Mouse (Mus musculus) E14TG2a.4 (cell line): Measurements from ENCODE around the gene Zcchc14.

ENCODE experiments used
- CTCF ChIP-seq: conservative IDR thresholded peaks from 2 replicates; pipeline ENCODE4 v1.5.1; 2014; ENCODE audit warnings: low read length
- NANOG ChIP-seq: IDR thresholded peaks from 2 replicates; pipeline ENCODE4 v1.6.1; 2014; ENCODE audit warnings: borderline replicate concordance, low read length, mixed read lengths
- POU5F1 ChIP-seq: IDR thresholded peaks from 2 replicates; pipeline ENCODE4 v1.6.1; 2014; ENCODE audit warnings: low read length, borderline replicate concordance

DNA sequence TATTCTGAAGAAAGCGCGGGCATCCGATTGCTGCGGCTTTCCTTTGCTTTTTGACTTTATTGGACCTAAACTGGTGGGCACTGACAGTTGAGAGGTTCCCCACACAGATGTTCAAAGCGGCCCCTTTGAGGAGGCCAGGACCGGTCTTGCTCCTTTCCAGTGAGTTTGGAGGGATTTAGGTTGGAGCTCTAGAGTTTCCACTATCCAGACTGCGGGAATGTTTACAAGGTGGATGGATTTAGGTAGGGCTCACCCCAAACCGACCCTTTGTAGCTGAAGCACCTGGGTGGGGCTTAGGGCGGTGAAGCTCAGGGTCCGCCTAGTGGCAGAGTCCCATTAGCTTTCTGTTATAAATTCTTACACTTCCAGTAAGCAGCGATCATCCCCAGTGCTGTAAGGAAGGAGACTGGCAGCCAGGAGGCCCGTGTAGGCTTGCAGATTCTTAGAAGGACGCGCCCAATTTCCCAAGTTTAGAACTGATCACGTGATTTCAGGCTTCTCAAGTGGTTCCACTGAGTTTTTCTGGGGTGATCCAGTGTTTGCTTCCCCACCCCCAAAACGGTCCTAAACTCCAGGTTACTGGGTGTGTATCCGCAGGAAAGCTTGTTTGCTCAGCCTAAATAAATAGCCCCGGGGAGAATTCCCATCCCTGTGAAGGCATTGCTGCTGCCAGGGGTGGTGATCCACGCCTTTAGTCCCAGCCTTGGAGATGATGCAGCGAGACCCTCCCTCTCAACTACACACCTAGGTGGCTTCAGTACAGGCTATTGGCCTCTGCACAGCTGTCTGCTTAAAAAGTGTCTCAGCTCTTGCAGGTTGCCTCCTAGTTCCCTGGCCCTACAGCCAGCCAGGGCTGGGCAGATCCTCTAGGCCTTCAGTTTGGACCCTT is 61.3 kb downstream of the Zcchc14 start:
- peak; percentile 40 for TF ChIP-seq CTCF
- TF ChIP-seq POU5F1, result no peak
- TF ChIP-seq NANOG, result no peak
